In genomic region chr3:136050635-136051034, GRCm38 (mm10) we compare ENCODE assay signal across 24 mouse cellular contexts.
"Had no signal": no experiment of that assay in that cellular context is flagged by ENCODE, and none has a peak within 500 bp of the region (broad histone marks: within the 10 kb centered on the region; RNA-seq: fewer than 3 reads in every experiment).

No protein-coding gene starts in this region.

- H3K9ac ChIP-seq: liver, embryonic 15.5 days; liver, postnatal 0 days; lung, embryonic 15.5 days; midbrain, embryonic 12.5 days; neural tube, embryonic 13.5 days; neural tube, embryonic 15.5 days had no signal

- H3K27ac ChIP-seq: liver, embryonic 15.5 days; lung, embryonic 15.5 days; macrophage; midbrain, embryonic 10.5 days; midbrain, embryonic 12.5 days; neural tube, embryonic 13.5 days; neural tube, embryonic 15.5 days had no signal

- H3K27me3 ChIP-seq: liver, embryonic 15.5 days; lung, embryonic 15.5 days; midbrain, embryonic 12.5 days; neural tube, embryonic 13.5 days; neural tube, embryonic 15.5 days had no signal

- H3K4me3 ChIP-seq: liver, embryonic 15.5 days; lung, embryonic 15.5 days; megakaryocyte, embryonic 14.5 days; midbrain, embryonic 10.5 days; midbrain, embryonic 12.5 days; myocyte; neural tube, embryonic 13.5 days; neural tube, embryonic 15.5 days had no signal

- H3K4me2 ChIP-seq: liver, embryonic 15.5 days; lung, embryonic 15.5 days; midbrain, embryonic 12.5 days; neural tube, embryonic 13.5 days; neural tube, embryonic 15.5 days had no signal

- H3K9me3 ChIP-seq: liver, embryonic 15.5 days; lung, embryonic 15.5 days; megakaryocyte, embryonic 14.5 days; midbrain, embryonic 10.5 days; midbrain, embryonic 12.5 days; neural tube, embryonic 13.5 days; neural tube, embryonic 15.5 days had no signal

- ATAC-seq: liver, postnatal 0 days; lung, postnatal 0 days; midbrain, embryonic 16.5 days had no signal

- H3K4me1 ChIP-seq: liver, embryonic 15.5 days; lung, embryonic 15.5 days; midbrain, embryonic 10.5 days; midbrain, embryonic 12.5 days; neural tube, embryonic 13.5 days; neural tube, embryonic 15.5 days had no signal

- DNase-seq: liver, postnatal 0 days; lung, adult 2 months; lung, postnatal 14 days; lung, postnatal 36 days; midbrain, embryonic 14.5 days; retina, postnatal 1 day; right cerebral cortex, adult 18-20 months; right cerebral cortex, postnatal 25 days; right cerebral cortex, postnatal 4 days; spleen, adult 18-20 months; thymus, adult 18-20 months; thymus, postnatal 14 days; thymus, postnatal 36 days had no signal

- H3K36me3 ChIP-seq: liver, embryonic 15.5 days; lung, embryonic 15.5 days; midbrain, embryonic 10.5 days; midbrain, embryonic 12.5 days; neural tube, embryonic 13.5 days; neural tube, embryonic 15.5 days had no signal
